Mouse (Mus musculus) G1E (cell line): ENCODE measurements around the gene Sh3pxd2b.

Experiments used
- CTCF ChIP-seq: IDR thresholded peaks from 2 replicates; pipeline ENCODE4 v1.5.1; 2012; ENCODE audit warnings: low read depth, low read length, inconsistent platforms, mixed read lengths
- GATA1 ChIP-seq: IDR thresholded peaks from 2 replicates; pipeline ENCODE4 v1.6.1; 2012; ENCODE audit warnings: borderline replicate concordance, low read length, inconsistent platforms, mixed read lengths

DNA sequence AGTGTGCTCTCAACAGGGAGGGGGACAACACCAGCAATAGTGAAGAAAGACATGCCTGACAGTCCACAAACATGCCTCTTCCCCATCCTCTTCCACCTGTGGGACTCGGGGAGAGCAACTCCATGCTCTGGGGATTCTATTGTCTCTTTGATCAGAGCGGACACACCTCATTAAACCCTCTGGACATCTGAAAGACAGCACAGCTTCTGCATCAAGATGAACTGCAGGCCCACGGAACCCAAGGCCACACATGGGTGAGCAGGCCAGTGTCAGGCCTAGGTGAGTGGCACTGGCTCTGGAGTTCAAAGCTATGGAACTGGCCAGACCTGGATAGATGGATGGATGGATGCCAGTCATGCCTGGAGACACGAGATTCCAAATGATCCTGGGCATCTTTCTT is 38.2 kb upstream of the Sh3pxd2b start:
- TF ChIP-seq CTCF (no peak), GATA1 (no peak)
